Mouse (Mus musculus) gastrocnemius, adult 18-20 months (tissue): Measurements from ENCODE around the gene Abcc5. TPM values are rescaled to one million over a fixed set of nuclear protein-coding genes. Genes with fewer than 3 reads are reported as not detected.
A peak's percentile ranks its signal among the peaks of the same experiment; 100 is the strongest.

Experiments used
- DNase-seq: peaks from one replicate; pipeline ENCODE4 v3.0.0; 2021; ENCODE audit warnings: low spot score
- total RNA-seq, 2 experiments: library from RNA; stranded (reverse); gene quantifications; 2 replicates each; pipeline ENCODE4 v1.2.3; 2021

The Abcc5 gene
- total RNA-seq, 2 experiments from 2014 or later = 54.0 to 56.5 TPM

- peak; percentile 58 for DNase-seq
These were observed 1.9 kb downstream of the Abcc5 start for GRCm38 (mm10) chr16:20424226-20424663.

- no peak for DNase-seq
These were observed 3.1 kb downstream of the Abcc5 start for GRCm38 (mm10) chr16:20422938-20423730.

GRCm38 (mm10) chr16:20418054-20418453 is 8.1 kb downstream of the Abcc5 start:
- DNase-seq = no peak

- DNase-seq = no peak
These were observed 9.9 kb downstream of the Abcc5 start for GRCm38 (mm10) chr16:20416262-20416661.

DNA sequence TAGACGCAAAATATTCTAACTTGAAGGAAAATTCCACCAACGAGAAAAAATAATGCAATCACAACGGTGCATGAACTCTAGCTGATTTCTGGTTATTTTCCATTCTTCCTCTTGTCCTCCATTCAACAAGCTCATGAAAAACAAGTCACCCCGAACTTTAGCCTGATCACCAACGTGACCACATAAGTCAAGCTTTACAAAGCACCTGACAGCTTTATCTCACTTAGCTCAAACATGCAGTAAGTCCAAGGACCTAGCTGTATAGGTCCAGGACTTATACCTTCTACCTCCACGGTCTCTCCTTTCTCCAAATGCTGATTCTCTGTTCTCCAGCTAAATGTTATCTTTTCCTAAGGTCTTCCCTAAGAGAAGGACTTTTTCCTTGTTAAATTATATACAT is 10.4 kb downstream of the Abcc5 start:
- no peak for DNase-seq

DNA sequence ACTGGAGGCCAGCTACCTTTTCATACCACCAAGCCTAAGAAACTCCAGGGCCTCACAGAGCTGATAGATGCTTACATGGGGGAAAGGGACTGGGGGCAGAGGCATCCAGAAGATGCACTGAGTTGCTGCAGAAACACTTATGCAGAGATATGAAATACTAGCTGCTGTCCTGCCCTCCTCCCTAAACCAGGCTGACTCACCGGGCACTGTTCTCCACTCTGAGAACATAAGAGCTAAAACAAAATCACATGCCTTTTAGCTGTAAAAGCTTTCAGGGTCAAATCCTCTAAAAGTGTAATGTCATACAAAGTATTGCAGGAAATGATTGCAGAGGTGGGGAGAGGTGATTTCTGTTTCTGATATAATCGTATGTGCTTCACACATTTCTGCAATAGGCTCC is 11.0 kb downstream of the Abcc5 start:
- no peak for DNase-seq

GRCm38 (mm10) chr16:20413870-20414331 is 12.3 kb downstream of the Abcc5 start:
- DNase-seq = no peak

GRCm38 (mm10) chr16:20411958-20412570 is 14.1 kb downstream of the Abcc5 start:
- peak; percentile 34 for DNase-seq

GRCm38 (mm10) chr16:20405335-20405734 is 20.9 kb downstream of the Abcc5 start:
- no peak for DNase-seq

- DNase-seq = no peak
These were observed 22.9 kb downstream of the Abcc5 start for GRCm38 (mm10) chr16:20403327-20403726.

DNA sequence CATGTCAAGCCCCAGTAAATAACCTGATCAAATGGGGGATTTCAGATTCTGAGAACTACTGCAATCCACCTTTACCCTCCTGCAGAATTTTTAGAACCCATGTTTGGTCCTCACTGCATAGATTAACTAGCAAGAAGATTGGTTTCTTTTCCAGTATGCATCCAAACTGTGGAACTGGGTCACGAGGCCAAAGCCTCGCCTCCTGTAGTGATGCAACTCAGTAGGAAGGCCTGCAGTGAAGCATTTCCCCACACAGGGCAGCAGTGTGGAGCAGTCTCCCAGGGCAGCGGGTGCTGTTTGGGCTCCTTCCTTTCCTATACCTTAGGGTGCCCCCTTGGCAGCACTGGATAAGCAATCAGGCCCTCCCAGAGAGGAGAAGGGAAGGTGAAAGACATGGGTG is 24.6 kb downstream of the Abcc5 start:
- DNase-seq = no peak

DNA sequence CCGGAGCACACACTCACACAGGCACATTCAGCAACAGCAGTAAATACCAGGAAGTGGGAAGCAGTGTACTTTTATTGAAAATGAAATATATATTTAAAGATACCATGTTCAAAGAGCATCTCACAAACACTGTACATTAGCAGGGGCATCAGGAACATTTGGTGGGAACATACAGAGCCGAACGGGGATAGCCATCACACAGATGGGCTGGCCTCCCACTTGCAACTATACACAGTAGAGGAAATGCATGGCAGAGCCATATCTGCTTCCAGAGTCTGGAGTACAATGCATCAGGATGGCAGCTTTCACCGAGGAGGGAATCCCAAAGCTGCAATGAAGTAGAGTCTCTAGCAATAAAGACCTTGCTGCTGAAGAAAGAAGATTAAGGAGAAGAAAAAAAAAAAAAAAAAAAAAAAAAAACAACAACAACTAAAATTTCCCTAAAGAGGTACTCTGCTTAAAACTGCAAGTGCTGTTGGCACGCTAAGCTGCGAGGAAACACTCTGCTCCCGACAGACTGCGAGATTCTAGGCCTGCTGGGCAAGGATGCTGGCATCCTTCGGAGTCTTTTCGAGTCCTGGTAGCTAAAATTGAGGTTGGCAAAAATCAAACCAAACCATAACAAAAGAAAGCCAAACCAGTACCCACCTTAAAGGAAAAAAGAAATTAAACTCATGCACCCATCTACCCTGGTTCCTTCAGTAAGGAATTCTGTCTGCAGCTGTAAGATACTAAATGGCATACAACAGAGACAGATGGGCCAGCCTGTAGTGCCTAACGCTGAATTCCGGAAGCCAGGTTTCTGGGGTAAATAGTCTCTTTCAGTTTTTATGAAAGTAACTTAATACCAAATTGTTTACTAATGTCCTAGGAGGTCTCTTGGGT is 25.2 kb downstream of the Abcc5 start:
- no peak for DNase-seq

GRCm38 (mm10) chr16:20396851-20397250 is 29.3 kb downstream of the Abcc5 start:
- no peak for DNase-seq

DNA sequence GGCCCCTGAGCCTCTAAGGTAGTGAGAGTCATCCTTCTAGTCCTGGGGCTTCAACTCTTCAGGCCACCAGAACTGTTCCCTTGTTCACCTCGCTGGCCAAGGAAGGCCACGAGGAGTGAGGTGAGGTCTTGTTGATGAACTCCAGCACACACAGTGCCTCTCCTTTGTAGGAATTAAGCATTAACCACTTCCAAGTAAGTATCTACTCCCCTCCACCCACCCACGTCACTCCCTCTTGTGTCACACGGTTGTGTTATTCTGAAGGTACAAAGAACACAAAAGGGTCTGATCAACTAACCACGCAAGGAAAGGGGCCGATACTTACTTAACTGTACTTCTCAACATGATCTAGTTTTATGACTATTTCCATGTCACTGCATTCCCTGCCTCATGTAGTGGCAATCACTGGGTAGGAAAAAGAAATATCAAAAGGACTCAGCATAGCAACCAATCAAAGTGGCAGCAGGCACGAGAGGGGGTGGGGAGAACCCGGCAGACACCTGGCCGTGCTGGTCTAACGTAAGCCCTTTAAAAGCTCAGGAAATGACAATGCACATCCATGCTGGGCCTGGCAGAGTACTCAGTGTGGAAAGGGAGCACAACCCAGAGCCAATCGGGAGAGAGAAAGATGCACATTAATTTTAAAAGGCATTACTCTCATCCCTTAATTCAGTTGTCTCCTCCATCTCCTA is 30.8 kb downstream of the Abcc5 start:
- no peak for DNase-seq

- DNase-seq = no peak
These were observed 34.4 kb downstream of the Abcc5 start for GRCm38 (mm10) chr16:20391753-20392152.

GRCm38 (mm10) chr16:20390233-20390632 is 36.0 kb downstream of the Abcc5 start:
- DNase-seq = no peak

DNA sequence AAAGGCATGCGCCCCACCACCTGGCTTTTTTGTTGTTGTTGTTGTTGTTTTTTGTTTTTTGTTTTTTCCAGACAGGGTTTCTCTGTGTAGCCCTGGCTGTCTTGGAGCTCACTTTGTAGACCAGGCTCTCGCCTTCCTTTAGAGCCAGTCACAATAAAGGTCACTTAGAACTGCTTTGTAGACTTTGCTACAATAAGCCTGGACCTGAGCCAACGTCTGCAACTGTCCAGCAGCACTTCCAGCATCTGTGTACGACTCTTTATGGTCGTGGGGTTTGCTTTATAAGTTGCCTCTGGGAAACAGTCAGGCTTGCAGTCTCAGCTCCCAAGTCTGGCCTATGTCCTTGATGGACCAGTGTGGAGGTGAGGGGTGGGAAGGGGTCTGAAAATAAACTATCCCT is 45.2 kb downstream of the Abcc5 start:
- no peak for DNase-seq

DNA sequence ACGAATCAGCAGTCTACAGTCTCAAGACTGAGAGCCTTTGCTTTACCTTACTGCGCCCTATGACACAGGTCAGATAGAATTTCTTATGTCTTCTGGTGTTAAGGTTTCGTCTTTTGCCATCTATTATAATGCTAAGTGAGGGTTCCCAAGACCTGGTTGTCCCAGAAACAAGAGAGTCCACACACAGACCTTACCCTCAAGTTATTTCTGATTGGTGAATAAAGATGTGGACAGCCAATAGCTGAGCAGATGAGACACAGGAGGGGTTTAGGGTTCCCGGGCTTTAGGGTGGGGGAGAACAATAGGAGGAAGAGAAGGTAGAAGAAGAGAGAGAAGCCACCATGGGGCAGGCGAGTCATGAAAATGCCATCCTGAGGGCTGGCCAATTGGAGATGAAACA is 50.9 kb downstream of the Abcc5 start:
- DNase-seq = no peak

- no peak for DNase-seq
These were observed 54.5 kb downstream of the Abcc5 start for GRCm38 (mm10) chr16:20371731-20372130.

DNA sequence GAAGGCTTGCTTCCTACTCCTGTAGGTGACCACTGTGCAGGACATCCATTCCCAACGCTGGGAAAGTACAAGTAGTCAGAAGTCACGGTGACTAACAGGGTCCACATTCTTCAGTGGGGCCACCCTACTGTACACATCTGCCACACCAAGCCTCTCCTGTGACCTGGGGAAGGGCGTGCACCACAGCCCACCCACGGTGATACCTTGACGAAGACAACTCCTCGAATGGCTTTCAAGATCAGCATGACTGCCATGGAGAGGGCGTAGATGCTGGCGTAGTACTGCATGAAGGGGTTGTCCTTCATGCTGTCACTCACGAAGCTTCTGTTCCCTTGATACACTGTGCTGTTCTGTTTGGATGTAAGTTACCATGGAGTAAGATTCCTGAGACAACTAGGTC is 58.0 kb downstream of the Abcc5 start:
- no peak for DNase-seq

DNA sequence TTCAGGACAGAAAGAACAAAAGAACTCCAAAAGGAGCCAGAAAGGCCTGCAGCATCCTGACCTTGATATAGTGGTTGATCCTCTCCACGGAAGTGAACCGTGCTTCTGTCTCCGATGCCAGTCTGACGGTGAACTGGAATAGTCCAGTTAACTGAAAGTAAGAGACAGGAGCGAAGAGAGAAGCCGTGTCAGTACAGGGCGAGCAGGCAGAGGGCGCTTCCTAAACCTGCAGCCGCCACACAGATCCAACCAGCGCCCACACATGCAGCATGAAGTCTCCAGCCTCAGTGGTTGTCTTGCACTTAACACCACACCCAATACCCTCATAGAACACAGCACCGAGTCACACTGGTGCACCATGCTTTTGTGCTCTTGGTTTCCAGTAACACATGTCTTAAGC is 64.1 kb downstream of the Abcc5 start:
- no peak for DNase-seq
